Mouse (Mus musculus) liver (tissue): ENCODE measurements around the gene Slc2a13.

Source experiments
- DNase-seq: peaks from one replicate; pipeline ENCODE4 v3.0.0-alpha.2; 2020; ENCODE audit warnings: mixed read lengths

Gene Slc2a13

GRCm38 (mm10) chr15:91260578-91260977, 312.5 kb downstream of the Slc2a13 start:
- DNase-seq = peak; percentile 70

DNA sequence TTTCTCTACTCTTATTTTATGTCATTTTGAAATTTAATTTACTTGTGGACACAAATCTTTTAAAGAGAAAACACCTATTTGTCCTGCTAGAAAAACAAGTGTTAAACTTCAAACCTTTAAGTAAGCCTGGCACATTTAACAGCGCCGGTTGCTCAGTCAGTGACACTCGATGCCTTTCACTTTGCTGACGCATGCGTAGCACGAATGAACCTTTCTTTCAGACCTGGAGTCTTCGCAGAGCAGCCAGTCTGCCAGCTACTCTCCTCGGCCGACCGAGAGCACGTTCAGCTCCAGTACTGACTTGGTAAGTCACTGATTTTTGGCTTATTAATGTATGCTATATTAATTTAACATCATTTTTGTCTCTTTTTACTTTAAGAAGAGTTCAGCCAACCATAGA, 315.9 kb downstream of the Slc2a13 start:
- DNase-seq = no peak

GRCm38 (mm10) chr15:91255308-91255707, 317.8 kb downstream of the Slc2a13 start:
- DNase-seq = no peak

- no peak for DNase-seq
These were observed 320.1 kb downstream of the Slc2a13 start for GRCm38 (mm10) chr15:91252956-91253355.

DNA sequence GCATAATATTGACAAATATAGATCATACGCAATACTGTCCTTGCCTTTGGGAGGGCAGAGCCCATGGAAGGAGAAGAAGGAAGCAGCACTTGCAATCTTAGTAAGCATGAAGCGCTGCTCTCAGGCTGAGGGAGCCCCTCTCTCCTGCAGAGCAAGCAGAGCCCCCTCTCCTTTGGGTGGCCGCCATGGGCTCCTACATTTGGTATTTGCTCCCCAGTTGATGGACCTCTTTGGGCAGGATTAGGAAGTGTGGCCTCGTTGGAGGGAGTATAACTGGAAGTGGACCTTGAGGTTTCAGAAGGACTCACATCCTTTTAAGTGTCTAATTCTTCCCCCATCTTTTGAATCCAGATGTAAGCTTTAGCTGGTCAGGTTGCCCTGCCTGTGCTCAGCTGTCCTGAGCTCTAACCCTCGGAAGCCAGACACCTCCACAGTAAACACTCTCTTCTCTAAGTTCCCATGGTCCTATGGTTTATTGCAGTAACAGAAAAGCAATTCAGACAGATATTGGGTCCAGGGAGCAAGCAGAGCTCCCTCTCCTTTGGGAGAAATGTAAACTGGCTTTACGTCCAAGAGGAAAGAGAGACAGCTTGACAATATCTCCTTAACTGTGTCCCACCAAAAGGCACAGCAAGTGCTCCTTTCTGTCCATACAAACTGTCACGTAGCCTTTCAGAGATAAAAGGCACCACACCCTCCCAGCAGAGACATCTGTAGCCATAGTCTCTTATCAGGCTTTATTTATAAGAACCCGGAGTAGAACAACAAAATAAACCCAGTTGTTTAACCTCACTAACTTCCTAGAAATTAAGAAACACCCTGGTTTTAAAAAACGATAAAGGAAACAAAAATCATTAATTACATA, 321.3 kb downstream of the Slc2a13 start:
- peak; percentile 61 for DNase-seq

DNA sequence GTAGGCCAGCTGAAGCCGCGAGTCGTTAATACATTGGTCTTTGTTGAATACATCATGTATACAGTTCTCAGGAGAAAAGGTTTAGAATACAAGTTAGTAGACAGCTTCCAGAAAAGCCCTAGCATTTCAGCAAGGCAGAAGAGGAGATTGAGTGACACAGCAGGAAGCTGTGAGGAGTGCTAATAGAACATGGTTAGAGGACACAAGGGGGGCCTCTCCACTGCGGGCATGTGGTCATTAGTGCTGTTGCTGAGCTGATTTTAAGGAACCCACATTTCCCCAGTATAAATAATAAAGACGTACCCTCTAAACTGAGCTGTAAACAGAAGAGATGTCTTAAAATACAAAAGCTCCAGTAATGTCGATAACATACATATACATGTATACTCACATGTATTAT, 322.2 kb downstream of the Slc2a13 start:
- DNase-seq = no peak

- DNase-seq = peak; percentile 24
These were observed 332.3 kb downstream of the Slc2a13 start for GRCm38 (mm10) chr15:91240683-91241335.

DNA sequence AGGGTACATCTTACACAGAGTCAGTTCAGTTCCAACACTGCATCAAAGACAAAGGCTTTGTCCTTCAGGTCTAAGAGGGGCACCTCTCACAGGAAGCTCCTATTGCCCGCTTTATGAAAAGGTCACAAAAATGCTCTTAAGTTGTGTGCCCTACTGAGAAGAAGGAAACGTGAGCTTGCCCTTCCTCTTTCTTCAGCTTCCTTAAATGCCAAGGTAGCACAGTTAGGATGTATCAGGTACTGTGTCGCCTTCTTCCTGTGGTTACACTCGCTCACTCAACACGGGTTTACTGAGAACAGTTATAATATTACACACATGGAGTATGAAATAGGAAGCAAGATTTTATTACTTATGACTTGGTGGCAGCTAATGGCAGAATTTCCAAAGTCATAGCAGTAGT, 335.8 kb downstream of the Slc2a13 start:
- no peak for DNase-seq
